Mouse (Mus musculus): ENCODE results near the gene Adcy6.

Gene Adcy6

GRCm38 (mm10) chr15:98602921-98603458 lies 6.9 kb downstream of the Adcy6 start:
- TF ChIP-seq CTCF (conservative IDR thresholded peaks at IDR 0.05; ENCODE audit: low read length), result no peak
- TF ChIP-seq NANOG (IDR thresholded peaks at IDR 0.05; ENCODE audit: borderline replicate concordance, low read length), result no peak
- no peak for TF ChIP-seq POU5F1 (IDR thresholded peaks at IDR 0.05; ENCODE audit: borderline replicate concordance, low read length)
- peaks cover 92% of the 10 kb centered on the region for H3K27me3 ChIP-seq (ENCODE audit: insufficient read depth, low read length)
- H3K36me3 ChIP-seq (ENCODE audit: insufficient read depth, low read length), result no peaks in the 10 kb centered on the region
- H3K4me3 ChIP-seq (replicated peaks; ENCODE audit: low read length), result peak overlapping the region; percentile 73; the same call in 1 of the 2 replicates
- peaks cover 62% of the 10 kb centered on the region for H3K4me1 ChIP-seq (replicated peaks; ENCODE audit: low read depth, low read length)
- H3K9me3 ChIP-seq (ENCODE audit: low read length), result no peaks in the 10 kb centered on the region

- TF ChIP-seq NANOG (IDR thresholded peaks at IDR 0.05; ENCODE audit: borderline replicate concordance, low read length), result no peak
- no peak for TF ChIP-seq CTCF (conservative IDR thresholded peaks at IDR 0.05; ENCODE audit: low read length)
- no peak for TF ChIP-seq POU5F1 (IDR thresholded peaks at IDR 0.05; ENCODE audit: borderline replicate concordance, low read length)
- peak overlapping the region; percentile 23; the same call in 1 of the 2 replicates for H3K4me3 ChIP-seq (replicated peaks; ENCODE audit: low read length)
- no peaks in the 10 kb centered on the region for H3K36me3 ChIP-seq (ENCODE audit: insufficient read depth, low read length)
- H3K9me3 ChIP-seq (ENCODE audit: low read length), result no peaks in the 10 kb centered on the region
- H3K27me3 ChIP-seq (ENCODE audit: insufficient read depth, low read length), result peaks cover 92% of the 10 kb centered on the region
- peaks cover 68% of the 10 kb centered on the region for H3K4me1 ChIP-seq (replicated peaks; ENCODE audit: low read depth, low read length)
Measured at GRCm38 (mm10) chr15:98602191-98602881, 7.5 kb downstream of the Adcy6 start.

GRCm38 (mm10) chr15:98601832-98602190 lies 8.1 kb downstream of the Adcy6 start:
- Histone ChIP-seq H3K36me3 (ENCODE audit: insufficient read depth, low read length) (no peaks in the 10 kb centered on the region), H3K9me3 (ENCODE audit: low read length) (no peaks in the 10 kb centered on the region), H3K4me3 (replicated peaks; ENCODE audit: low read length) (no peak overlapping the region), H3K27me3 (ENCODE audit: insufficient read depth, low read length) (peaks cover 92% of the 10 kb centered on the region), H3K4me1 (replicated peaks; ENCODE audit: low read depth, low read length) (peaks cover 73% of the 10 kb centered on the region)
- no peak for TF ChIP-seq NANOG (IDR thresholded peaks at IDR 0.05; ENCODE audit: borderline replicate concordance, low read length)
- no peak for TF ChIP-seq CTCF (conservative IDR thresholded peaks at IDR 0.05; ENCODE audit: low read length)
- no peak for TF ChIP-seq POU5F1 (IDR thresholded peaks at IDR 0.05; ENCODE audit: borderline replicate concordance, low read length)

- TF ChIP-seq CTCF (conservative IDR thresholded peaks at IDR 0.05; ENCODE audit: low read length), result no peak
- no peak for TF ChIP-seq POU5F1 (IDR thresholded peaks at IDR 0.05; ENCODE audit: borderline replicate concordance, low read length)
- no peak for TF ChIP-seq NANOG (IDR thresholded peaks at IDR 0.05; ENCODE audit: borderline replicate concordance, low read length)
- peaks cover 92% of the 10 kb centered on the region for H3K27me3 ChIP-seq (ENCODE audit: insufficient read depth, low read length)
- peaks cover 85% of the 10 kb centered on the region for H3K4me1 ChIP-seq (replicated peaks; ENCODE audit: low read depth, low read length)
Measured at GRCm38 (mm10) chr15:98600036-98600709, 9.7 kb downstream of the Adcy6 start.

GRCm38 (mm10) chr15:98596609-98597008 lies 13.3 kb downstream of the Adcy6 start:
- TF ChIP-seq NANOG (IDR thresholded peaks at IDR 0.05; ENCODE audit: borderline replicate concordance, low read length) (no peak), CTCF (conservative IDR thresholded peaks at IDR 0.05; ENCODE audit: low read length) (no peak), POU5F1 (IDR thresholded peaks at IDR 0.05; ENCODE audit: borderline replicate concordance, low read length) (no peak)
- no peaks in the 10 kb centered on the region for H3K36me3 ChIP-seq (ENCODE audit: insufficient read depth, low read length)
- H3K9me3 ChIP-seq (ENCODE audit: low read length), result no peaks in the 10 kb centered on the region
- H3K4me1 ChIP-seq (replicated peaks; ENCODE audit: low read depth, low read length), result peaks cover 67% of the 10 kb centered on the region
- peak overlapping the region; percentile 29; the same call in 1 of the 2 replicates for H3K4me3 ChIP-seq (replicated peaks; ENCODE audit: low read length)
- H3K27me3 ChIP-seq (ENCODE audit: insufficient read depth, low read length), result peaks cover 89% of the 10 kb centered on the region

More at GRCm38 (mm10) chr15:98600036-98600709, 9.7 kb downstream of the Adcy6 start:
- Histone ChIP-seq H3K36me3 (ENCODE audit: insufficient read depth, low read length) (no peaks in the 10 kb centered on the region), H3K9me3 (ENCODE audit: low read length) (no peaks in the 10 kb centered on the region), H3K4me3 (replicated peaks; ENCODE audit: low read length) (no peak overlapping the region)

- H3K9me3 ChIP-seq (ENCODE audit: low read length), result no peaks in the 10 kb centered on the region
- no peaks in the 10 kb centered on the region for H3K36me3 ChIP-seq (ENCODE audit: insufficient read depth, low read length)
- H3K4me3 ChIP-seq (replicated peaks; ENCODE audit: low read length), result peak overlapping the region; percentile 70; the same call in 1 of the 2 replicates
- H3K27me3 ChIP-seq (ENCODE audit: insufficient read depth, low read length), result peaks cover 91% of the 10 kb centered on the region
- TF ChIP-seq NANOG (IDR thresholded peaks at IDR 0.05; ENCODE audit: borderline replicate concordance, low read length) (no peak), CTCF (conservative IDR thresholded peaks at IDR 0.05; ENCODE audit: low read length) (no peak), POU5F1 (IDR thresholded peaks at IDR 0.05; ENCODE audit: borderline replicate concordance, low read length) (no peak)
- H3K4me1 ChIP-seq (replicated peaks; ENCODE audit: low read depth, low read length), result peaks cover 53% of the 10 kb centered on the region
Measured at GRCm38 (mm10) chr15:98595049-98595448, 14.8 kb downstream of the Adcy6 start.

- Histone ChIP-seq H3K9me3 (ENCODE audit: low read length) (no peaks in the 10 kb centered on the region), H3K4me3 (replicated peaks; ENCODE audit: low read length) (peak overlapping the region; percentile 70), H3K27me3 (ENCODE audit: insufficient read depth, low read length) (peaks cover 85% of the 10 kb centered on the region), H3K4me1 (replicated peaks; ENCODE audit: low read depth, low read length) (peaks cover 52% of the 10 kb centered on the region), H3K36me3 (ENCODE audit: insufficient read depth, low read length) (no peaks in the 10 kb centered on the region)
- TF ChIP-seq CTCF (conservative IDR thresholded peaks at IDR 0.05; ENCODE audit: low read length) (no peak), POU5F1 (IDR thresholded peaks at IDR 0.05; ENCODE audit: borderline replicate concordance, low read length) (no peak), NANOG (IDR thresholded peaks at IDR 0.05; ENCODE audit: borderline replicate concordance, low read length) (no peak)
Measured at GRCm38 (mm10) chr15:98594193-98594592, 15.7 kb downstream of the Adcy6 start.

GRCm38 (mm10) chr15:98591396-98591795 lies 18.5 kb downstream of the Adcy6 start:
- no peaks in the 10 kb centered on the region for H3K36me3 ChIP-seq (ENCODE audit: insufficient read depth, low read length)
- no peak overlapping the region for H3K4me3 ChIP-seq (replicated peaks; ENCODE audit: low read length)
- peaks cover 29% of the 10 kb centered on the region for H3K4me1 ChIP-seq (replicated peaks; ENCODE audit: low read depth, low read length)
- TF ChIP-seq POU5F1 (IDR thresholded peaks at IDR 0.05; ENCODE audit: borderline replicate concordance, low read length), result no peak
- TF ChIP-seq NANOG (IDR thresholded peaks at IDR 0.05; ENCODE audit: borderline replicate concordance, low read length), result no peak
- TF ChIP-seq CTCF (conservative IDR thresholded peaks at IDR 0.05; ENCODE audit: low read length), result no peak
- H3K9me3 ChIP-seq (ENCODE audit: low read length), result no peaks in the 10 kb centered on the region
- peaks cover 65% of the 10 kb centered on the region for H3K27me3 ChIP-seq (ENCODE audit: insufficient read depth, low read length)

Measured in E14TG2a.4 (cell line).